21 mouse cellular contexts compared by ENCODE assay signal in the genomic region with DNA sequence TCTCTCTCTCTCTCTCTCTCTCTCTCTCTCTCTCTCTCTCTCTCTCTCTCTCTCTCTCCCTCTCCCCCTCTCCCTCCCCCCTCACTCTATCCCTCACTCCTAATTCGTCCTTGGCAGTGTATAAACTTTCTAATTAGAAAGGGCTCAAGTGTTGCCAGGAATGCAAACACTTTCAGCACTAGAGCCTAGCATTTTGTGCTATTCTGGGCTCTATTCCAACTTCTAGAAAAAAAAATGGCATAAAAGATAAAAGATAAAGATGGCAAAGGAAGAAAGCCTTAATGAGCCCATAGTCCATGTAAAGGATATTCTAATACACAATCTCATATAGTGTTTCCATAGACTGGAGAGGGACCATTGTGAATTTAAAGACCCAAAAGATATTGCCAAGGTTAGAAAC.
DNase-seq lines count a peak whose midpoint lies in the region; ATAC-seq and TF ChIP-seq lines count a peak whose summit lies in the region.
"Had no signal": no experiment of that assay in that cellular context is flagged by ENCODE, and none has a peak within 500 bp of the region (broad histone marks: within the 10 kb centered on the region; RNA-seq: fewer than 3 reads in every experiment).

No protein-coding gene starts in this region.

- peak; percentile 62 for DNase-seq in embryonic facial prominence, embryonic 14.5 days (ENCODE audit: low spot score)
- DNase-seq in embryonic facial prominence, embryonic 10.5 days (ENCODE audit: low spot score), result no peak
- DNase-seq in hindbrain, postnatal 0 days (ENCODE audit: low spot score), result peak; percentile 48
- no peak for DNase-seq in hindbrain, embryonic 10.5 days (ENCODE audit: low spot score)
- peak; percentile 91 for DNase-seq in Muller cell, postnatal 12 days (ENCODE audit: inconsistent ontology term)
- DNase-seq in forebrain, embryonic 14.5 days (ENCODE audit: low spot score), result peak; percentile 95
- DNase-seq in adrenal gland, postnatal 10 days, result no peak
- DNase-seq: adrenal gland, postnatal 25 days; cerebellum, postnatal 36 days; gastrocnemius, postnatal 36 days; kidney, adult 18-20 months; layer of hippocampus, adult 9-11 months; lung, adult 18-20 months; right cerebral cortex, postnatal 14 days; spleen, adult 18-20 months had no signal

- H3K9ac ChIP-seq in embryonic facial prominence, embryonic 14.5 days (ENCODE audit: low read depth, low read length), result no peak overlapping the region
- no peak overlapping the region for H3K9ac ChIP-seq in hindbrain, postnatal 0 days (replicated peaks; ENCODE audit: low read length)
- H3K9ac ChIP-seq in forebrain, embryonic 14.5 days (ENCODE audit: low read length), result no peak overlapping the region
- H3K9ac ChIP-seq: limb, embryonic 13.5 days; liver, embryonic 12.5 days; midbrain, embryonic 13.5 days; neural tube, embryonic 12.5 days had no signal

- no peak overlapping the region for H3K4me2 ChIP-seq in embryonic facial prominence, embryonic 14.5 days (ENCODE audit: low read depth, low read length)
- H3K4me2 ChIP-seq in hindbrain, postnatal 0 days (ENCODE audit: low read depth, low read length), result no peak overlapping the region
- no peak overlapping the region for H3K4me2 ChIP-seq in forebrain, embryonic 14.5 days (ENCODE audit: low read length)
- H3K4me2 ChIP-seq: limb, embryonic 13.5 days; liver, embryonic 12.5 days; midbrain, embryonic 13.5 days; neural tube, embryonic 12.5 days had no signal

- H3K36me3 ChIP-seq in embryonic facial prominence, embryonic 14.5 days (ENCODE audit: control insufficient read depth, insufficient read depth, low read length), result no peaks in the 10 kb centered on the region
- no peaks in the 10 kb centered on the region for H3K36me3 ChIP-seq in embryonic facial prominence, embryonic 10.5 days (replicated peaks)
- H3K36me3 ChIP-seq in hindbrain, postnatal 0 days (ENCODE audit: insufficient read depth, low read length), result no peaks in the 10 kb centered on the region
- H3K36me3 ChIP-seq in hindbrain, embryonic 10.5 days, result no peaks in the 10 kb centered on the region
- no peaks in the 10 kb centered on the region for H3K36me3 ChIP-seq in forebrain, embryonic 14.5 days (ENCODE audit: control insufficient read depth, insufficient read depth, low read length)
- H3K36me3 ChIP-seq: limb, embryonic 13.5 days; liver, embryonic 12.5 days; midbrain, embryonic 13.5 days; neural tube, embryonic 12.5 days had no signal

- peaks cover 9% of the 10 kb centered on the region for H3K9me3 ChIP-seq in embryonic facial prominence, embryonic 14.5 days (ENCODE audit: control insufficient read depth, low read length)
- H3K9me3 ChIP-seq in embryonic facial prominence, embryonic 10.5 days, result no peaks in the 10 kb centered on the region
- peaks cover 6% of the 10 kb centered on the region for H3K9me3 ChIP-seq in hindbrain, postnatal 0 days (ENCODE audit: low read length)
- peaks cover 8% of the 10 kb centered on the region; the same call in 1 of the 2 replicates for H3K9me3 ChIP-seq in hindbrain, embryonic 10.5 days
- H3K9me3 ChIP-seq in forebrain, embryonic 14.5 days (replicated peaks; ENCODE audit: control insufficient read depth, low read length), result 0 out of 2 replicates have a peak, but pooled peaks cover 6% of the 10 kb centered on the region
- H3K9me3 ChIP-seq: liver, embryonic 12.5 days; neural tube, embryonic 12.5 days had no signal

- no peaks in the 10 kb centered on the region for H3K27me3 ChIP-seq in embryonic facial prominence, embryonic 14.5 days (replicated peaks; ENCODE audit: control insufficient read depth, insufficient read depth, low read length)
- no peaks in the 10 kb centered on the region for H3K27me3 ChIP-seq in embryonic facial prominence, embryonic 10.5 days (replicated peaks; ENCODE audit: low read depth, poor library complexity, severe bottlenecking)
- H3K27me3 ChIP-seq in hindbrain, postnatal 0 days (ENCODE audit: insufficient read depth, low read length), result no peaks in the 10 kb centered on the region
- no peaks in the 10 kb centered on the region for H3K27me3 ChIP-seq in hindbrain, embryonic 10.5 days (ENCODE audit: insufficient read depth, poor library complexity, severe bottlenecking)
- H3K27me3 ChIP-seq in forebrain, embryonic 14.5 days (replicated peaks; ENCODE audit: control insufficient read depth, insufficient read depth, low read length), result no peaks in the 10 kb centered on the region
- H3K27me3 ChIP-seq: limb, embryonic 13.5 days; liver, embryonic 12.5 days; midbrain, embryonic 13.5 days; neural tube, embryonic 12.5 days had no signal

- TF ChIP-seq CTCF in hindbrain, postnatal 0 days (IDR thresholded peaks at IDR 0.05; ENCODE audit: low read depth), result no peak

- 19% methylated on average over 1 of the region's 1 CpGs for WGBS in embryonic facial prominence, embryonic 14.5 days
- 26% methylated on average over 1 of the region's 1 CpGs for WGBS in embryonic facial prominence, embryonic 10.5 days
- WGBS in hindbrain, postnatal 0 days, result 0% methylated on average over 1 of the region's 1 CpGs
- WGBS in hindbrain, embryonic 10.5 days, result 63% methylated on average over 1 of the region's 1 CpGs
- 6% methylated on average over 1 of the region's 1 CpGs for WGBS in forebrain, embryonic 14.5 days

- no peak overlapping the region for H3K4me3 ChIP-seq in embryonic facial prominence, embryonic 14.5 days (ENCODE audit: low read depth, low read length)
- H3K4me3 ChIP-seq in embryonic facial prominence, embryonic 10.5 days, result no peak overlapping the region
- no peak overlapping the region for H3K4me3 ChIP-seq in hindbrain, postnatal 0 days (ENCODE audit: low read length)
- H3K4me3 ChIP-seq in hindbrain, embryonic 10.5 days, result no peak overlapping the region
- no peak overlapping the region for H3K4me3 ChIP-seq in forebrain, embryonic 14.5 days (ENCODE audit: low read depth, low read length)
- H3K4me3 ChIP-seq: limb, embryonic 13.5 days; liver, embryonic 12.5 days; midbrain, embryonic 13.5 days; neural tube, embryonic 12.5 days had no signal

- no peak for ATAC-seq in embryonic facial prominence, embryonic 14.5 days (ENCODE audit: low read depth)
- ATAC-seq in hindbrain, postnatal 0 days, result no peak
- ATAC-seq in forebrain, embryonic 14.5 days, result peak; percentile 95
- ATAC-seq in megakaryocyte, adult 5-6 weeks (ENCODE audit: poor library complexity, severe bottlenecking), result no peak
- ATAC-seq: liver, embryonic 12.5 days; midbrain, embryonic 13.5 days had no signal

- no peaks in the 10 kb centered on the region for H3K4me1 ChIP-seq in embryonic facial prominence, embryonic 14.5 days (ENCODE audit: control insufficient read depth, insufficient read depth, low read length)
- H3K4me1 ChIP-seq in embryonic facial prominence, embryonic 10.5 days, result no peaks in the 10 kb centered on the region
- H3K4me1 ChIP-seq in hindbrain, postnatal 0 days (ENCODE audit: insufficient read depth, low read length), result no peaks in the 10 kb centered on the region
- no peaks in the 10 kb centered on the region for H3K4me1 ChIP-seq in hindbrain, embryonic 10.5 days (replicated peaks)
- H3K4me1 ChIP-seq in forebrain, embryonic 14.5 days (ENCODE audit: control insufficient read depth, insufficient read depth, low read length), result no peaks in the 10 kb centered on the region
- H3K4me1 ChIP-seq: limb, embryonic 13.5 days; liver, embryonic 12.5 days; midbrain, embryonic 13.5 days; neural tube, embryonic 12.5 days had no signal

- no peak overlapping the region for H3K27ac ChIP-seq in embryonic facial prominence, embryonic 14.5 days (replicated peaks; ENCODE audit: low read depth, low read length)
- H3K27ac ChIP-seq in embryonic facial prominence, embryonic 10.5 days (replicated peaks), result no peak overlapping the region
- no peak overlapping the region for H3K27ac ChIP-seq in hindbrain, postnatal 0 days
- H3K27ac ChIP-seq in hindbrain, embryonic 10.5 days, result no peak overlapping the region
- peak overlapping the region; percentile 63; the same call in 1 of the 2 replicates for H3K27ac ChIP-seq in forebrain, embryonic 14.5 days (ENCODE audit: low read depth, low read length)
- H3K27ac ChIP-seq: kidney, postnatal 0 days; limb, embryonic 13.5 days; liver, embryonic 12.5 days; midbrain, embryonic 13.5 days; neural tube, embryonic 12.5 days had no signal

Comparison
In these comparisons a context has a peak if more than half of its experiments do, and no peak if none do; other contexts are left out.
1. DNase-seq: peak in embryonic facial prominence, embryonic 14.5 days (single experiment), hindbrain, postnatal 0 days (single experiment), Muller cell, postnatal 12 days (single experiment) and forebrain, embryonic 14.5 days (single experiment); none in embryonic facial prominence, embryonic 10.5 days (single experiment), hindbrain, embryonic 10.5 days (single experiment) and adrenal gland, postnatal 10 days (single experiment).